Mouse (Mus musculus): Measurements from ENCODE around the gene Gm28048.

Gene Gm28048

DNA sequence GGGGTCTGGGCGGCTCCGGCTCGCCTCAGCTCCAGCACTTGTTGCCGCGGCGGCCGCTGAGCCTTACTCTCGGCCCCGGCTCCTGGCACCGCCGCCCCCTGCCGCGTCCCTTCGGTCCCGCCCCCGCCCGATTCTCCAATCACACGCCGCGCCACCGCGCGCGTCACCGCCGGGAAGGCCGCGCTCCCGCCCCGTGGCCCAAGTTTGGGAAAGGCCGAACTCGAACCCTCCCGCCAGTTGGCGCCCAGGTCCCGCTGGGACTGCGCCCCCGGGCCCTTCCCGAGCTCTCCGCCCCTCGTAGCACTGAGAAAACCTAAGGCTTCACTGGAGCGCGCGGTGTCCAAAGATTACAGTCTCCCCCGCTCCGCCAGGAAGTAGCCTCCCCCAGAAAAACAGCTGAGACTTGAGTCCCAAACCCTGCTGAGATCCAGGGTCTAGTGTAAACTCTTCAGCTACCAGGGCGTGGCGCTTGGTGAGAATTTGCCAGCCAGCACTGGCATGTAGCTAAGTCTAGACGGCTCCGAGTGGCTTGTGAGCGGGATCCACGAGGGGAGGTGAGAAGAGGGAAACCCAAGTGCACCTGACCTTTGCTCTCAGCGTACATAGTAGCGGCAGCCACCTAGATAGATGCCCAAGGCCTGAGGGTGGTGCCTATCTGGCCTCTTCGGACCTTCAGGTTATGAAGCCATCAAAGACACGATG is 122.1 kb downstream of the Gm28048 start:
- peak; percentile 94 for DNase-seq (ENCODE audit: low spot score)

- DNase-seq (ENCODE audit: low spot score): no peak
Measured at GRCm38 (mm10) chr11:22859301-22859632, 122.6 kb downstream of the Gm28048 start.

DNA sequence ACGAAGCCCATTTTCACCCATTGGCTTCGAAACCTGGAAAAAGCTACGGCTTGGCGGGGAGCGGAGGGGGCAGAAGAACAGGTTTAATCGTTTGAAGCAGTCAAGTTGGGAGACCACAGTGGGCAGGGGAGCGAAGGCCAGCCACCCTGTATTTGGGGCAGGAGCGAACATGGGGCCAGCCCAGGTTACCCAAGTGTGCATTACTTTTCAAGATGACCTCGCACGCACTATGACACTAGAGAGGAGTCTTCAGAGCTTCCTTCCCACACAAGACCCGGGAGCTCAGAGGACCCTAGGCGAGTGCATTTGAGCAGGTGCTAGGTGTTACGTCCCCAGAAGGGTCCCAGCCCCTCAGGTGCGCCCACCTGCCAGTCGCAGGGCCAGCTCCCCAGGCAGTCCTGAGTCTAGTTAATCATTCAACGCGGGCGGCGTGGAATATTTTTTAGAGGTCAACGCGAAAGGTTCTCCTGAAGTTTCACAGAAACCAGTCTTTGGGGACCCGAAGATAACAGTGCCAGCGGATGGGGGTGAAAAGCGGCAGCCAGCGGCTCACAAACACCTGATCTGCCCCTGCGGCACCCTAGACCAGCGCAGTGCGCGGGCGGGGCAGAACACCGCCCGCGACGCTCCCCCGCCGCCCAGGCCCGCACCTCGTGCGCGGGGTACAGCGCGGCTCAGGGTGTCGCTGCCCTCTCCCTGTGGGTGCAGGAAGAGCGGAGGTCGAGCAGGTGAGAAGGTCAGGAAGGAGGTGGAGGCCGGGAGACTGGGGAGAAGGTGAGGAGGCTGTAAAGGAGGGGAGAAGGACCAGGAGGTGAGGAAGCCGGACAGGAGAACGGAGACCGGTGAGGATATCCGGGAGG is 123.2 kb downstream of the Gm28048 start:
- peak; percentile 53 for DNase-seq (ENCODE audit: low spot score)

DNA sequence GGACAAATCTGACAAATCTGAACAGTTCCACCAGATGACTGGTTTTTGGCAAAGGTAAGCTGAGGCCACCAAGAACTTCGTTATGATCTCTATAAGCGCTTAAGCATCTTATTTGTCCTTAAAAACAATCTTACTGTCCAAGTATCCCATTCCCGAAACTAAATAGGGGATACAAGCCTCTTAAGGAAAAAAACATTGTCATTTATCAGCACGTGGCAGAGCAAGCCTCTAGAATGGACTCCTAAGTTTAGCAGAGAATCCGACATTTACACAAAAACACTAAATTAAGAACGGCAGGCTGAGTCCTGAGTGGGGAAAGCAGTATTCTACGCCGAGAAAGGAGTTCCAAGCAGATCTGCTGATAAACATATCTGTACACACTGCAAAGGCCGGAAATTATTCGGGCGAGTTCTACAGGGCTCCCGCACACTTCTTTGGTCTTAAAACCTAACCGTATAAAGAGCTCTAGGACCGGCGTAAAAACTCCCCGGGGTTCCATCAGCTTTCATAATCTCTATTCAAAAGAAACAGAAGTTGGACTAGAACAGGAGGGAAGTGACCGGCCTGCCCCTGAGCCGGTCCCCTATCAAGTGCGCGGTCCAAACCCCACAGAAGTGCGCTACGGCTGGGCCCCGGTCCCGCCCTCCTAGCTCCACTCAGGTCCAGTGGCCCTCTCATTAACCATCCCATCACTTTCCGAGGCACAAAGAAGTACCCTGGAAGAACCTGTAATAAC is 124.0 kb downstream of the Gm28048 start:
- DNase-seq (ENCODE audit: low spot score): no peak

- DNase-seq (ENCODE audit: low spot score): no peak
Measured at GRCm38 (mm10) chr11:22857106-22857704, 124.7 kb downstream of the Gm28048 start.

DNA sequence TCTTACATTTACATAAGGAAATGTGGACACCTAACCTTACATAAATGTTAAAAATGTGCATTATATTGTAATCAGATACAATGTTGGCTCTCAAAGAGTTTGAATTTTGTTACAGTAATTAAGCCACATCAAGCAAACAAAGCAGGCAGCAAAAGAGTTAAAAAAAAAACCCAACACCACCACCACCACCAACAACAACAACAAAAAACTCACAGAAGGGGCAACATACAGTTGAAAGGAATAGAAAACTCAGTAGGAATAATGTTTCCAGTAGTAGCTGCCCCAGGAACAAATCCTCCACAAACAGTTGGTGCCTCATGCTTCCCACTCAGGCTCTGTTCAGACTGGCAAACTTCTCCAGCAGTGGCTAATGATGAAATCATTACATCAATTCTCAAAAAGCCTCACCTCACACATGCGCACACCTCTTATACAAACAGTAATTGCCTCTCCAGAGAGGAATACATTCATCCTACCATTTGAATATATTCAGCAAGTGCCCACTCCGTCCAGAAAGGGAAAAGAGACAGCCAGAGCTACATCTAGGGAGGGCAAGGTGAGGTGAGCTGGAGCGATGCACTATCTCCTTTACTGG is 125.4 kb downstream of the Gm28048 start:
- DNase-seq (ENCODE audit: low spot score): no peak

- DNase-seq (ENCODE audit: low spot score): no peak
Measured at GRCm38 (mm10) chr11:22854571-22854970, 127.3 kb downstream of the Gm28048 start.

DNA sequence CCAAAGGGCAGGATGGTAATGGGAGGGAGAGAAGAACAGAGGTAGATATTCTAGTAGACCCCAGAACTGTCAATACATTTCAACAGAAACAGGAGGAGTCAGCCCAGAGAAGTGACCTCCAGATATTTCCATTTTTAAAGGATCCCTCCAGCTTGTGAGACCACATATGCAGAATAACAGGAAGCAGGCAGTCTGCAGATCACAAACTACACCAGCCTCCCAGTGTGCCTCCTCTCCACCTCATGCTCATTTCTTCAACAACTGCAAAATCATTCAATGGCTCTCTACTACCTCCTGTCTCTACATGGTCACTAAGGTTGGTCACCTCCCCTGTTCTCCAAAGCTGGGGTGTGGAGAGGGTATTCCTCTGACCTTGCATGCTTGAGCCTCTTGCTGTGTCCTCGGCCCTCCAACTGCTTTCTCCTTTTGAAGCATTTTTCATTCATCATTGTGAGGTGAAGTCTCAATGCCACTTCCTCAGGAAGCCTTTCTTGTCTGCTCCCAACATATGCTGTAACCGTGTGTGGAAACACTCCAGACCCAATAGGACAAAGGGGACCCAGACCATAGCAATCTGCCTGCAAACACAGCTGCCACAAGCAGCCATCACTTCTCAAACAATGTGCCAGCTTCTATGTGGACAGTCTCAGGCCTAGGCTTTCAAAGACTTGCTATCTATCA is 128.3 kb downstream of the Gm28048 start:
- no peak for DNase-seq (ENCODE audit: low spot score)

DNA sequence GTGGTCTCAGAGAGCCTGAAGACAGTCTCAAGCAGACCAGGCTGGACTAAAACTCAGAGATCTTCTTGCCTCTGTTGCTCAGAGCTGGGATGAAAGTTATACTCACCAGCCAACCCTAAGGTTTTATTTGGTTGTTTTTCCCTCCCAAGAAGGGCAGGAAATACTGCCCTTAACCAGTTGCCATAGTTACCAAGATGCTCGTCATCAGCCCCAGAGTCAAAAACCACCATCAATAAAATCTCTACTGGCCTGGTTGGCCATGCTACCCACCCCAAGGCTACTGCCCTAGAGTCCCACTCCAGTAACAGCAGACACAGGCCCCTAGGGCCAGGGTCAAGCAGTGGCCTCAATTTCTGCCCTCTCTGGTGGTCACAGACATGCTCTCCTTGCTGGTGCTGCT is 129.4 kb downstream of the Gm28048 start:
- no peak for DNase-seq (ENCODE audit: low spot score)

GRCm38 (mm10) chr11:22851416-22851815 is 130.5 kb downstream of the Gm28048 start:
- DNase-seq (ENCODE audit: low spot score): no peak

GRCm38 (mm10) chr11:22850077-22850476 is 131.8 kb downstream of the Gm28048 start:
- no peak for DNase-seq (ENCODE audit: low spot score)

GRCm38 (mm10) chr11:22848649-22849195 is 133.2 kb downstream of the Gm28048 start:
- no peak for DNase-seq (ENCODE audit: low spot score)

DNA sequence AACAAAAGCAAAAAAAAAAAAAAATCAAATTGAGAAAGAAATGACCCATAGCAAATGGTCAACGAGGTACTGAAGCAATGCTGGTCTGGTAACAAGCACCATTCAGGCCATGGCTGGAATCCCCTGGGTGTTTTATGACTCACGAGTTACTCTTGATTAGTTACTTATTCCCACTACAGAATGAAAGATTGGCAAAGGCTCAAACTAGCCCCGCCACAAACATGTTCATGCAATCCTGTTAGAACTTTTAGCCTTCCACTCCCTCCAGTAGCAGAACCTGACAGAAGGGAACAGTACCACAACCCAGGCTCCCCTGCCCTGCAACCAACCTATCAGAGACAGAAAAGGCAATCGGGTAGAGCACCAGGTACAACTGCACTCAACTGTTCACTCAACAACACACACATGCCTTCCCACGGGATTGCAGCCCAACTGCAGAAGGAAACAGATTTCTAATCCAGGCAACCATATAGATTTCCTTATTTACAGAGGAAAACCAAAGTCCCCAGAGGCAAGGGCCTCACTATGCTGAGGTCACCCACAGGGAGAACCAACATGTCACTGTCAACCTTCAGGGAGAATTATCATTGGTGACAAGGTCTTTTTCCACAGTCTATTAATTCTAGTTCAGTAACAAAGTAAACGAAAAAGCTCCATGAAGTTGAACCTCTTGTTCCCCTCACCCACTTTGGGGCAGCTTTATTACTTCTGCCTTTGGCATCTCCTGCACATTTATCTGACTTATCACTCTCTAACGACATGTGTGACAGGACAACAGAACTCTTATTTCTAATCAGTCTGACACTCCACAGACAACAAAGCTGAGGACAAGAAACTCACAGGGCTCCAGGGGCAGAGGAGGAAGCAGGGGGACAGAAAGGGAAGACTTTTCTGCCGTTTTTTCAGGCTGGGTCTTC is 133.9 kb downstream of the Gm28048 start:
- peak; percentile 84 for DNase-seq (ENCODE audit: low spot score)

DNA sequence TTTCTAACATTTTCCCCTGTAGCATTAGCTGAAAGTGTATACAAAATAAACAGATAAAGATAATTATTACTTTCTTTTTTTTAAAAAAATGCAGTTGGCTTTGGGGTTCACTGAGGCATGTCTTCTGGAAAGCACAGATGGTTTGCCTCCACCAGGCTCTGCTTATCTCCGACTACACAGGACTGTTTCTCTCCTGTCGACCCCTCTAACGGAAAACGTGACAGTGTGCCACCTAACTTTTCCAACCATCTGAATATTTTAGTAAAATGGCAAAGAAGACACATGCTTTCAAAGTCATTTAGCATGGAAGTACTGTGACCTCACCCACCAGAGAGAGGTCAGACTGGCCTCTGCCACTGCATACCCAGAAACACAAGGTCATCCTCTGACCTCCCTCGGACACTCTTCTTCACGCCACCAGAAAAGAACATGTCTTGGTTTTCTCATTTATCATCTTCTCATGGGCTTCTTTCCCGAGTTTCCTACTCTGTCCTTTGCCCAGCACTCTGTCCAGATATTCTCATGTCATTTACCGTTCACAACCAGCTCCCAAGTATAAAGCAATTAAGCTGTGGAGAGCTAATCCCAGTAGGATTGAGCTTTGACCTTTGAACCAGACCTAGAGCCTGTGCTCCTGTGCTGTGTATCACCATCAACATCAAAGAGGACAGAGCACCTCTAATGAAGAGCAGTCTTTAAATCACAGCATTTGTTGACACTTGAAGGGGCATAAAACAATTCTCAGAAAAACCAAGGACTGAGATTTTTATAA is 134.7 kb downstream of the Gm28048 start:
- DNase-seq (ENCODE audit: low spot score): no peak

- no peak for DNase-seq (ENCODE audit: low spot score)
Measured at GRCm38 (mm10) chr11:22846093-22846835, 135.6 kb downstream of the Gm28048 start.

- peak; percentile 72 for DNase-seq (ENCODE audit: low spot score)
Measured at GRCm38 (mm10) chr11:22844754-22845718, 136.9 kb downstream of the Gm28048 start.

DNA sequence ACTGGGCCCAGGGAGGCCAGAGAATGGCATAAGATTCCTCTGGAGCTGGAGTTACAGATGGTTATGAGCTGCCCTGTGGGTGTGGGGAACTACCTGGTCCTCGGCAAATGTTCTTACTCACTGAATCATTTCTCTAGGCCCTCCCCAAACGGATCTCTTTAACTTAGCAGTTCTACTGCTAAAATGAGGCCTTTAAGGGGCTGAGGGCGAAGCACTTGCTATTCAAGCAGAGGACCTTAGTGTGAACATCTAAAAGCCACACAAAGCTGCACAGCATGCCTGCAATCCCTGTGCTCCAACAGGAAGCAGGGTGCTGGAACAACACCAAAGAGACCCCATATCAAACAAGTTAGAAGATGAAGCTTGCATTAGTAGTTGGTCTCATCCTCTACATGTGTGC is 142.4 kb downstream of the Gm28048 start:
- DNase-seq (ENCODE audit: low spot score): no peak

Data from MN1 (cell line).